Mouse (Mus musculus) stomach, postnatal 0 days (tissue): ENCODE measurements at regions not wholly inside any gene's neighbourhood (a gene's known extent, or its start where the extent isn't known, plus 50 kb on each side); places are given as distances from the start of the nearest gene placed in this dataset.
"Not testable (repeated sequence)": the region's sequence is repeated elsewhere in the genome, so short reads cannot be mapped to it uniquely, and the experiment has no call there.

Experiments used
- CTCF ChIP-seq: IDR thresholded peaks from 2 replicates; pipeline ENCODE4 v1.5.1; 2016; ENCODE audit warnings: antibody characterized with exemption, low read depth, mild to moderate bottlenecking, moderate library complexity
- EP300 ChIP-seq: optimal IDR thresholded peaks from 2 replicates; pipeline ENCODE3; 2016; ENCODE audit warnings: antibody characterized with exemption

- not testable (repeated sequence) for TF ChIP-seq CTCF, EP300
Observed at GRCm38 (mm10) chr16:8914183-8914582, 84.3 kb downstream of the 1810013L24Rik start.
